Comparison of ENCODE assay signal across 8 mouse cellular contexts in the genomic region with DNA sequence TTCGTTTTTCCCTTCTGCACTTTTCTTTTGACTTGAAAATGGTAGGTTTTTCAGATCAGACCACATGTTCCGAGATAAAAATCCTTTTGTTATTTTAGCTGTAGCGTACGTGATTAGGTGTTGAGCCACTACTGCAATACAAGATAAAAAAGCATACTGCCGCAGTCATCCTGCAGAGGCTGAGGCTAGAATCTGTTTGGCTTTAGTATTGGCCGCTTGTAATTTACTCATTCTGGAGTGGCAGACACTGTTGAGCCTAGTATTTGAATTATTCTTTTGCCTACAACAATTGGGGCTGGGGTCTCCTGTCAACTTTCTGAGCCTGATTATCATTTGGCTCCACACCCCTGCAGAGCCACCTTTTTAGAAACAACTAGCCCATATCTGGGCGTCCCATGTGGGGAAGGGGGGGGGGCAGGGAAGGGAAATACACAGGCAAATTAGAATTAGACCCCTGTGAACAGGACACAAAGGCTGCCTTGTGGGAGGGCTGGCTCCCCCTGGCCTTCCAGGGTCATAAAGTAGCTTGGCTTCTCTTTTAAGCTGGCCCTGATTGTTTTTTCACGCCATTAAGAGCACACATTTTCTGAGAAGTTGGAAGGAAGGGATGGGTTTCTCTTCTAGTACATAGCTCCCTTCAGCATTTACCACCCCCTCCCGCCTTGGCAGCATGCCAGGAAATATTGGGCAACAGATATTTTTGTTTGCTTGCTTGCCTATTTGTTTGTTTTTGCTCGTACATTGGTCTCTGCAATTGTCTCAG.
A peak's percentile ranks its signal among the peaks of the same experiment; 100 is the strongest.
DNase-seq lines count a peak whose midpoint lies in the region; ATAC-seq and TF ChIP-seq lines count a peak whose summit lies in the region.

No protein-coding gene starts in this region.

- peak; percentile 23; the same call in 1 of the 2 replicates for ATAC-seq in stomach, embryonic 14.5 days (ENCODE audit: insufficient number of reproducible peaks, insufficient read depth, low FRiP score, low read depth)
- no peak for ATAC-seq in stomach, postnatal 0 days (ENCODE audit: low FRiP score, low TSS enrichment)
- ATAC-seq in forebrain, embryonic 11.5 days (replicated peaks; ENCODE audit: low FRiP score): peak; percentile 80
- peak; percentile 71; the same call in 1 of the 2 replicates for ATAC-seq in hindbrain, embryonic 13.5 days (ENCODE audit: low FRiP score)
- ATAC-seq in midbrain, embryonic 13.5 days: peak; percentile 60
- ATAC-seq in CD4-positive, CD25-positive, alpha-beta regulatory T cell, adult 4 months: no peak

- H3K9ac ChIP-seq in stomach, embryonic 14.5 days (replicated peaks; ENCODE audit: low read depth, low read length): no peak overlapping the region
- H3K9ac ChIP-seq in stomach, postnatal 0 days (ENCODE audit: low read length): no peak overlapping the region
- H3K9ac ChIP-seq in forebrain, embryonic 11.5 days (ENCODE audit: low read length): no peak overlapping the region
- no peak overlapping the region for H3K9ac ChIP-seq in hindbrain, embryonic 13.5 days
- H3K9ac ChIP-seq in midbrain, embryonic 13.5 days (replicated peaks): no peak overlapping the region

- H3K4me3 ChIP-seq in stomach, embryonic 14.5 days (ENCODE audit: low read depth, low read length): no peak overlapping the region
- H3K4me3 ChIP-seq in stomach, postnatal 0 days (ENCODE audit: low read depth, low read length): no peak overlapping the region
- H3K4me3 ChIP-seq in forebrain, embryonic 11.5 days (ENCODE audit: low read depth, low read length): no peak overlapping the region
- H3K4me3 ChIP-seq in hindbrain, embryonic 13.5 days: no peak overlapping the region
- H3K4me3 ChIP-seq in midbrain, embryonic 13.5 days (replicated peaks): no peak overlapping the region

- H3K9me3 ChIP-seq in stomach, embryonic 14.5 days (ENCODE audit: control insufficient read depth, low read depth, low read length): no peaks in the 10 kb centered on the region
- no peaks in the 10 kb centered on the region for H3K9me3 ChIP-seq in stomach, postnatal 0 days (ENCODE audit: control insufficient read depth, low read length)
- no peaks in the 10 kb centered on the region for H3K9me3 ChIP-seq in forebrain, embryonic 11.5 days (ENCODE audit: control insufficient read depth, low read length)
- H3K9me3 ChIP-seq in hindbrain, embryonic 13.5 days: no peaks in the 10 kb centered on the region
- H3K9me3 ChIP-seq in midbrain, embryonic 13.5 days: no peaks in the 10 kb centered on the region

- no peak for TF ChIP-seq EP300 in stomach, postnatal 0 days (optimal IDR thresholded peaks at IDR 0.05)

- no peaks in the 10 kb centered on the region for H3K27me3 ChIP-seq in stomach, embryonic 14.5 days (ENCODE audit: control insufficient read depth, insufficient read depth, low read length)
- no peaks in the 10 kb centered on the region for H3K27me3 ChIP-seq in stomach, postnatal 0 days (ENCODE audit: control insufficient read depth, insufficient read depth, low read length)
- H3K27me3 ChIP-seq in forebrain, embryonic 11.5 days (ENCODE audit: control insufficient read depth, insufficient read depth, low read length): no peaks in the 10 kb centered on the region; the same call in 1 of the 2 replicates
- H3K27me3 ChIP-seq in hindbrain, embryonic 13.5 days: no peaks in the 10 kb centered on the region
- H3K27me3 ChIP-seq in midbrain, embryonic 13.5 days: no peaks in the 10 kb centered on the region

- no peak overlapping the region for H3K4me2 ChIP-seq in stomach, embryonic 14.5 days (replicated peaks; ENCODE audit: low read depth, low read length)
- H3K4me2 ChIP-seq in stomach, postnatal 0 days (replicated peaks; ENCODE audit: low read depth): no peak overlapping the region
- no peak overlapping the region for H3K4me2 ChIP-seq in forebrain, embryonic 11.5 days (ENCODE audit: low read depth, low read length, severe bottlenecking)
- peak overlapping the region; percentile 6 for H3K4me2 ChIP-seq in hindbrain, embryonic 13.5 days
- peak overlapping the region; percentile 28 for H3K4me2 ChIP-seq in midbrain, embryonic 13.5 days (replicated peaks)

- no peaks in the 10 kb centered on the region for H3K36me3 ChIP-seq in stomach, embryonic 14.5 days (ENCODE audit: control insufficient read depth, insufficient read depth, low read length)
- H3K36me3 ChIP-seq in stomach, postnatal 0 days (ENCODE audit: control insufficient read depth, insufficient read depth, low read length): no peaks in the 10 kb centered on the region
- no peaks in the 10 kb centered on the region for H3K36me3 ChIP-seq in forebrain, embryonic 11.5 days (ENCODE audit: control insufficient read depth, insufficient read depth, low read length)
- no peaks in the 10 kb centered on the region for H3K36me3 ChIP-seq in hindbrain, embryonic 13.5 days
- H3K36me3 ChIP-seq in midbrain, embryonic 13.5 days: no peaks in the 10 kb centered on the region

- no peak for DNase-seq in stomach, postnatal 0 days (ENCODE audit: low spot score)
- peak; percentile 59 for DNase-seq in forebrain, embryonic 11.5 days (ENCODE audit: low spot score)
- DNase-seq in layer of hippocampus, adult 18-20 months (ENCODE audit: low spot score in 2 of 2): no peak
- no peak for DNase-seq in left cerebral cortex, adult 9 months (ENCODE audit: low spot score in 2 of 2)

- no peak for TF ChIP-seq CTCF in stomach, postnatal 0 days (IDR thresholded peaks at IDR 0.05; ENCODE audit: low read depth)

- no peak overlapping the region for H3K27ac ChIP-seq in stomach, embryonic 14.5 days (ENCODE audit: low read length)
- H3K27ac ChIP-seq in stomach, postnatal 0 days (replicated peaks): no peak overlapping the region
- H3K27ac ChIP-seq in forebrain, embryonic 11.5 days (ENCODE audit: low read depth, low read length): no peak overlapping the region
- no peak overlapping the region for H3K27ac ChIP-seq in hindbrain, embryonic 13.5 days
- H3K27ac ChIP-seq in midbrain, embryonic 13.5 days: no peak overlapping the region

- H3K4me1 ChIP-seq in stomach, embryonic 14.5 days (ENCODE audit: control insufficient read depth, insufficient read depth, low read length): no peaks in the 10 kb centered on the region
- 0 out of 2 replicates have a peak, but pooled peaks cover 2% of the 10 kb centered on the region for H3K4me1 ChIP-seq in stomach, postnatal 0 days (replicated peaks; ENCODE audit: control insufficient read depth, insufficient read depth)
- no peaks in the 10 kb centered on the region for H3K4me1 ChIP-seq in forebrain, embryonic 11.5 days (replicated peaks; ENCODE audit: control insufficient read depth, insufficient read depth, low read length)
- H3K4me1 ChIP-seq in hindbrain, embryonic 13.5 days (replicated peaks): peaks cover 11% of the 10 kb centered on the region
- peaks cover 10% of the 10 kb centered on the region for H3K4me1 ChIP-seq in midbrain, embryonic 13.5 days (replicated peaks)

- WGBS in stomach, embryonic 14.5 days: 27% methylated on average over 10 of the region's 10 CpGs
- WGBS in stomach, postnatal 0 days: 34% methylated on average over 10 of the region's 10 CpGs
- 2% methylated on average over 10 of the region's 10 CpGs for WGBS in forebrain, embryonic 11.5 days
- WGBS in hindbrain, embryonic 13.5 days: 3% methylated on average over 10 of the region's 10 CpGs
- WGBS in midbrain, embryonic 13.5 days: 2% methylated on average over 10 of the region's 10 CpGs

Comparison
In these comparisons a context has a peak if more than half of its experiments do, and no peak if none do; other contexts are left out.
1. ATAC-seq: peak in stomach, embryonic 14.5 days (single experiment), forebrain, embryonic 11.5 days (single experiment), hindbrain, embryonic 13.5 days (single experiment) and midbrain, embryonic 13.5 days (single experiment); none in stomach, postnatal 0 days (single experiment) and CD4-positive, CD25-positive, alpha-beta regulatory T cell, adult 4 months (single experiment).
2. H3K4me2 ChIP-seq: peak in hindbrain, embryonic 13.5 days (single experiment) and midbrain, embryonic 13.5 days (single experiment); none in stomach, embryonic 14.5 days (single experiment), stomach, postnatal 0 days (single experiment) and forebrain, embryonic 11.5 days (single experiment).